Mouse (Mus musculus) frontal cortex, adult (tissue): ENCODE measurements at regions not wholly inside any gene's neighbourhood (a gene's known extent, or its start where the extent isn't known, plus 50 kb on each side); places are given as distances from the start of the nearest gene placed in this dataset.
"Not testable (repeated sequence)": the region's sequence is repeated elsewhere in the genome, so short reads cannot be mapped to it uniquely, and the experiment has no call there.

Experiments
- ATAC-seq: cut with Nextera tagmentation; 2 replicates; pipeline ENCODE4 v1.9.2; 2017; ENCODE audit warnings: mild to moderate bottlenecking, moderate library complexity, mixed read lengths; ENCODE audit not compliant: low TSS enrichment

DNA sequence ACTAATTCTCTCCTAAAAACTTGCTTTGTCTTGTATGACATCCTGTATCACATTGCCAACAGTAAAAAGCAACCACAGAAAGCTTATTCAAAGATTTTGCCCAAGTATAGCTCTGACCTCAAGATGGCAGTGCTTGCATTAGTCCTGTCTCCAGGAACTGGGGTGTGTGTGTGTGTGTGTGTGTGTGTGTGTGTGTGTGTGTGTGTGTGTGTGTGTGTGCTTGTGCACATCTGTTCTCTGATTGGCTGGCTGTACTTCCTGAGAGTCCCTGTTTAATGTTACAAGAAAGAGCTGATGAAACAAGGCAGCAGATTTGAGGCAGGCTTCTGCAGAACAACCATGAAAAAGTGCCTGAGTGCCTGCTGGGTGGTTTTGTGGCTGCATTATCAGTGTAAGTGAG is 639.2 kb upstream of the Olfr1507 start:
- ATAC-seq = not testable (repeated sequence)

DNA sequence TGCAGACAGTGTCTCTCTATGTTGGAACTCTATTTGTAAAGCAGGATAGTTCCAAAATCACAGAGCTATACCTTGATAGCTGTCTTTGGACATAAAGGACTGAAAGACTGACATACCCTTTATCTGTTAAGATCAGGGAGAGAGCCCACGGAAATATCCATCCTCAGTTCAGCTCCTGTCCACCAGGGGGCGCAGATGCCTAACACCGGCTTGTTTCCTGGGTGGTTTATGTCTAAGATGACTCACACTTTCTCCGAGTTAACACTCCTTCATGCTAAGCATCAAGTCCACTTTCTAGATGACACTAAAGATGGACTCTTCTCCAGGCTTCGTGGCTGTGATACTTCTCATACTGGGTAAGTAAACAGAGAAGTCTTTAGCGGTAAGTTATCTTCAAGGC is 636.8 kb upstream of the Olfr1507 start:
- ATAC-seq = peak; percentile 85

DNA sequence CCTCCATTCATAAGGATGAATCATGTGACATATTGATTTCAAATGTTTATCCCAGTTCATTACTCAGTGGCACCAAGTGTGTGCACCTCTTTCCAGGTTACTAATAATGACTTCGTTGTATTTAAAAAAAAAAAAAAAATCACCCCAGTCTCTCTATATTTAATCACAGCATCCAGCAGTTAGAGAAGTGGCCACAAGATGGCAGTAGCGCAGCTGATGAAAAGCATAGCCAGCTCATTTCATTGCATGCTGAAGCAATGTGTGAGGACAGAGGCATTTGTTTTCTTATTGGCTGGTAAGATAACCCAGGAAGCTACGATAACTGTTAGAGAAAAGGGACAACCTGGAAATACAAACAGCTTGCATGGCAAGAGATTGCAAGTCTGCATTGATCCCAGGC is 626.2 kb upstream of the Olfr1507 start:
- peak; percentile 85 for ATAC-seq

DNA sequence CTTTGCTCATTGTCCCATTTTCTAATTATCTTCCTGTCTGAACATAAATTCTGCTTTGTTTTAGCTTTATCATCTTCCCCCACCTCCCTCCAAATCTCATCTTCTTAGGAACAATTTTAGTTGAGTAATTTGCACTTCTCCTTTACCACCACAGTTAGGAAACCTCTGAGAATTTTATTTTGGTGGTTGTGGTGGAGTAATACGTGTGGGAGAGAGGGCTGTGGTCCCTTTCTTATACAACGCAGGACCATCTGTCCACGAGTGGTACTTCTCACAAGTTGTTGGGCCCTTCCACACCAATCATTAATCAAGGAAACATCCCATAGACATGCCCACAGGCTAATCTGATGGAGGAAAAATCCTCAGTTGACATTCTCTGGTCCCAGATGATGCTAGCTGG is 614.2 kb upstream of the Olfr1507 start:
- not testable (repeated sequence) for ATAC-seq

DNA sequence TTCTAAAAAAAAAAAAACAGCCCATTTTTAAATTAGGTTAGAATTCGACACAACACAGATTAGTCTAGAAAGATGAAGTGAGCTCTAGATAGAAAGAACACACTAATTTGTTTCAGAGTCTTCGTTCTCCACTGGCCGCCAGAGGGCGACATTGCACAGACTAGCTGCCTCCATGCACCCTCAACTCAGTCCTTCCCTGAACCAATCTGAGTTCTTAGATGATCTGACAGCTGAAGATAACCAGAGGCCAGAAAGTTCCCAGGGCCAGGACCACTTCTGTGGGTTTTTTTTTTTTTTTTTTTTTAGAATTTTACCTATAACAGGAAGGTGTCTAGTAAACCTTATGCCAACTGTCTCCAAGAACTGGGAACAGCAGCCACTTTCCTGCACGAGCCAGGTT is 605.8 kb upstream of the Olfr1507 start:
- ATAC-seq = peak; percentile 78; the same call in 1 of the 2 replicates

DNA sequence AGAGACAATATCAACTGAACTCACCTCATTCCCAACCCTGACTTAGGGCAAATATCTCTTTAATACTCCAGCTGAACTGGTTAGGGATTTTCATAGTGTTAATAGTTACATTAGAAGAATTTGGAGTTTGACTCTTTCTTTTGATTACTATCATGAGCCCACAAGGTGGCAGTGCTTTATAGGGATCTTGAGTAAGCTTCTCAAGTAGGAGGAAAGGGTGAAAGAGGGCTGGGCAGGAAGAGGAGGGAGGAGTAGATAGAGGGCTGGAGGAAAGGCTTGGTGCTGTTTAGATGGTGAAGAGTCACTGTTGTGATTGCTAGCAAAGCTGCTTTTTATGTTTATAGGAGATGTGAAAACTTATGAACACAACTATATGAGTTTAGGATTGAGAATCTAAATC is 595.4 kb upstream of the Olfr1507 start:
- ATAC-seq = not testable (repeated sequence)

DNA sequence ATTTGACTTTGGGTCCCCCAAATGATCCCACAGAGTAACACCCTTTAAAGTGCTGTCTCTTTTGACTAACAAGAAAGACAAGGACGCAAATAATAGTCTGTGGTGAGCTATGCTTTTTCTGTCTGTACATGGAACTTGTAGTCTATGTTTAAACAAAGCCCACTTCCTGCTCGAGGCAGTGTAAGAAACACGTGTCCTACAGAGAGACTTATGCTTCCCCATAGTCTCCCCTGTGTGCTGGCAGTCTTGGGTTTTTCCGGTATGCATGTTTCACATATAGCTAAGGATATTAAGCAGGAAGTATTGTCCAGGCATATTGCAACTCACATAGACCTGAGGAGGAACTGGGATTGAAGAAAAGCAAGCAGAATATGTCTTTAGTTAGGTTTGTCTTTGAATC is 586.3 kb upstream of the Olfr1507 start:
- not testable (repeated sequence) for ATAC-seq

DNA sequence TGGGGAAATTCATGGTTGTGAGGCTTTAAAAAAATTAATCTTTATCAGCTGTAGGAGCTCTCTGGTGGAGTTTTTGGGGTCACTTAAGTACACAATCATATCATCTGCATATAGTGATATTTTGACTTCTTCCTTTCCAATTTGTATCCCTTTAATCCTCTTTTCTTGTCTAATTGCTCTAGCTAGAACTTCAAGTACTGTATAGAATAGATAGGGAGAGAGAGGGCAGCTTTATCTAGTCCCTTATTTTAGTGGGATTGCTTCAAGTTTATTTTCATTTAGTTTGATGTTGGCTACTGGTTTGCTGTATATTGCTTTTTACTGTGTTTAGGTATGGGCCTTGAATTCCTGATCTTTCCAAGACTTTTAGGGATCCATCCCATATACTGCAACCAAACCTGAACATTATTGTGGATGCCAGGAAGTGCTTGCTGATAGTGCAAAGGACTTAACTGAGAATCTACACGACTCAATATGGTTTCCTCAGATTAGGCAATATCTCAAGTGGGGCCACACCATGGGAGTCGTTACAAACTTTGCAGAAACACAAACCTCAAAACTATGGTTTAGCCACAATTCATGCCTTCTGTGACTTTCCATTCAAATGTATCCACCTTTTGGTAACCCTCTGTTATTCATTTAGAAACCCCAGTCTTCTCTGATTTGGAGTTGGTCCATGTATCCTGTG is 585.6 kb upstream of the Olfr1507 start:
- not testable (repeated sequence) for ATAC-seq

DNA sequence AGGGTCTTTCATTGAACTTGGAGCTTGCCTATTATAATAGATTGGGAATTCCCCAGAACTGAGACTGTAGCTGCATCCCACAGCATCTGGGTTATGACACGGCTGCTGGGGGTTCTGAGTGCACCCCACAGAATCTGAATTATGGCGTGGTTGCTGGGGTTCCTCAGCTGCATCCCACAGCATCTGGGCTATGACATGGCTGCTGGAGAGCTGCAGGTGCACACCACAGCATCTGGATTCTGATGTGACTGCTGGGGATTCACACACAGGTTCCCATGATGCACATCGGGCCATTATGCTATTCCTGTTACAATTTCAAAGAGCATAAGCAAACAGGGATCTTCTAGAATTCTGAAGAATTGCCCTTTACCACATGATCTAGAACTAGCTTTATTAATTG is 585.0 kb upstream of the Olfr1507 start:
- ATAC-seq = not testable (repeated sequence)

DNA sequence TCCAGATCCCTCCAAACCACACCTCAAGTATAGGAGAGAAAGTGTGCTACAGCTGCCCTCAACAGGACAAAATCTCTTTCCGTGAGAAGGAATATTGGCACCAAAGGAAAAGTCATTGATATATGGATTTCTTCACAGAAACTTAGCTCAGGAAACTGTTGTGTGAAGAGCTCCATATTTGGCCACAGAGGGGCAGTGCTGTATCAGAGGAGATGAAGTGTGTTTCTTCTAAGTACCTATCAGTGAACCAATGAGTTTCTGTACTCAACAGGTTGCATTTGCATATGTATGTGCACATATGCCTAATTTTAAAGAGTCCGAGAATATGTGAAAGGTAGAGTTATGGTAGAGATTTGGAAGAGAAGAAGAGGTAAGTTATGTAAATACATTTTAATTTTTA is 580.4 kb upstream of the Olfr1507 start:
- peak; percentile 65; the same call in 1 of the 2 replicates for ATAC-seq

DNA sequence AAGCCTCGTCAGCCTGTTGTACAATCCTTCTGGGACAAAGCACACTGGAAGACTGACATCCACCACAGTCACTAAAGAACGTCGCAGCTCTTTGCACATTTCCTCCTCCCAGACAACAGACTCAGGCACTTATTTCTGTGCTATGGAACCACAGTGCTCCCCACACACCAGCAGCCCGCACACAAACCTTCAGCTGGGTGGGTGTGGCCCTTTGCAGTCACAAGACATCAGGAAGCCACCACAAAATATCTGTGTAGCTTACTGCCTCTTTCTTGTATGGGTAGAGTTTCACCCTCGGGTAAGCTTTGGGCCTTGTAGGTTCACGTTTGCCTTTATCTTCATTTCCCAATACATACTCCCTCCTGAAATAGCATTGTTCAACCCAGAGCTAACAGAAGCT is 577.6 kb upstream of the Olfr1507 start:
- ATAC-seq = not testable (repeated sequence)

DNA sequence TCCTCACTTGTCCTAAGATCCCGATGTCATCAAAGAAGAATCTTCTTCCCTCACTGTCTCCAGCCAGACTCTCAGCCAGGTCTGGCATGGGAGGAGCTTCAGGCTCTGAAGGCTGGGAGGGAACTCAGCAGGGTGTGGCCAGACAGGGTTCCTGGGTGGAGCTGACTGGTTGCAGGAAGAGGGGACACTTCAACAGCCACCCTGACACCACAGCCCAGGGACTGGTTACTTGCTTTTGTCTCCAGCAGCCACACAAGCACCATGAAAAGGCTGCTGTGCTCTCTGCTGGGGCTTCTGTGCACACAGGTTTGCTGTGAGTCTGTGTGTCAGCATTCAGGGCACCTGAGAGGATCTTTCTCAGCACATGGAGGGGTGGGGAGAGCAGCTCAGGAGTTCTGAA is 577.0 kb upstream of the Olfr1507 start:
- ATAC-seq = not testable (repeated sequence)

DNA sequence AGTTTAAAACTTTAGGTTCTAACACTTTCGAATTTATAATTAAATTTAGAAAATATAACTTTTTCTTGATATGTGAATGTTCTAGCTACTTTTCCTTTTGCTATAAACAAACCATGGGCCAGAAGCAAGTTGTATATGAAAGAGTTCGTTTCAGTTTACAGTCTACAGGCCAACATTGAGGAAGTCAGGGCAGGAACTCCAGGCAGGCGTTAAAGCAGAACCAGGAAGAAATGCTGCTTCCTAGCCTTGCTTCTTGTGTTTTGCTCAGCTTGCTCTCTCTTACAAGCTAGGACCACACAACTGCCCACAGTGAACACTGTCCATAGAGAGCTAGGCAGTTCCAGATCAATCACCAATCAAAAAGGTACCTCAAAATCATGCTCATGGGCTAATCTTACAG is 558.9 kb upstream of the Olfr1507 start:
- not testable (repeated sequence) for ATAC-seq

DNA sequence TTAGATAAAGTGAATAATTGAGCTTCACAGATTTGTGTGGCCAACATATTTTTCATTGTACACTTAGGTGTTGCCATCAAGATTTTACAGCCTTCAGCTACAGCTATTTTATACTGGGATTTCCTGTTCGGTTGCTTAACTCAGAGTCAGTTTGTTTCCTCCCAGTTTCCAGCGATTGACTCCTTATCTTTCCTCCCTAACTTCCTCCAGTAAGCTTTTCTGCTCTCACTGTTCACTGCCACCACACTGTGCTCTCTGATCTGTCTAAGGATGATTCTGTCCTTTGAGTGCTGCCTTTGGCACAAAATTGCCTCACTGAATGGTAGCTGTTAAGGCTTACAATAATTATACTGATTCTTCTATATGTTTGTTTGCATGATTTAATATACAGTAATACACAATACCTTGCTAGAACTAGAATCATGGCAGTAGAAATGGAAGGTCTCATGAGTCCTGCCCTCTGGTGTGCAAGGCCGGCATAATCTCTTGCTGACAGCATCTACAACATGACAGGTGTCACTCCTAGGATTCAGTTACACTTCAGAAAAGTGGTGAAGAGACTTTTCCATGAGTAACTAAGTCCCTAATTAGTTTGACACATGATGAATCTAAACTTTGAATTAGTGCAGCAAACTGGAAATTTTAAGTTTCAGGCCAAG is 558.0 kb upstream of the Olfr1507 start:
- not testable (repeated sequence) for ATAC-seq

DNA sequence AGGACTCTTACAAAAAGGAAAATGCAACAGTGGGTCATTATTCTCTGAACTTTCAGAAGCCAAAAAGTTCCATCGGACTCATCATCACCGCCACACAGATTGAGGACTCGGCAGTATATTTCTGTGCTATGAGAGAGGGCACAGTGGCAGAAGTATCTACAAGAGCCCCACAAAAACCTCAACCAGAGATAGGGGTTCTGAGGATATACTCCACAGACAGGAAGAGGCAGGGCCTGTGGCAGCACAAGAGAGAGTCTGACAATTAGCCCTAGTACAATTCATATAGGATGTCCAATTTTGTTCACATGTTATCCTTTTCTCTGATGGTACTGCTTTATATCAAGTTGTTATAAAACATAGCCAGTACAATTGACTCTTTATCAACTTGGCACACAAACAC is 552.1 kb upstream of the Olfr1507 start:
- ATAC-seq = not testable (repeated sequence)

DNA sequence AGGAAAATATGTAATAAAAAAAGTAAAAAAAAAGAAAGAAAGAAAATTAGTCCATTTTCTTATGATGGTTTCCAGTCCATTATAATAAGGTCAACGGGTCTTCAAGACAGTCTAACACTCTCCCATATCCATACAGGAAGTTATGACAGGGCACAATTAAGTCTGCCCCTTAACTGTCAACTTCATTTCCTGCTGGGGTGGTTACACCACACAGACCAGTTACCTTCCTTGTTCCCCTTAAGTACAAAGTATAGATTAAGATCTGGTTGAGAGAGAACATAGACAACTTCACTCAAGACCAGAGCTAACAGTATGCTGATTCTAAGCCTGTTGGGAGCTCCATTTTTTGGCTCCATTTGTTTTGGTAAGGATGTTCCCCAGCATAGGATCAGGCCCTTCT is 551.4 kb upstream of the Olfr1507 start:
- not testable (repeated sequence) for ATAC-seq

DNA sequence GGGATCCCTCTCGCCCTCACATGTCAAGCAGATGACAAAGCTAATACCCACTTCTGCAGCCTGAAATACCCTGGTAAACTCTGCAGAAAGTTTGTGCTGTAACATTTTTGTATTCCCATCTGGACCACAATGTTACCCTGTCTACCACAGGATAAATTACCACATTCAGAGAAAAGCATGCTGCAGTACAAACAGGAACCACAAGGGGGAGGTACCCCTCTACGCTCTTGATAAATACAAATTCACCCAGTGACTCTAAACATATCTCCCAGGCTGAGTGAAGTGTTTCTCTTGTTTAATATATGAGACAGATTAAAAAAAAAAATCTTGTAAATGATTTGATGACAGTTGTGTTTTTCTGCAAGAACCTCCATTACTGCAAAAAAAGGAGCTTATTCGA is 549.8 kb upstream of the Olfr1507 start:
- peak; percentile 62; the same call in 1 of the 2 replicates for ATAC-seq

DNA sequence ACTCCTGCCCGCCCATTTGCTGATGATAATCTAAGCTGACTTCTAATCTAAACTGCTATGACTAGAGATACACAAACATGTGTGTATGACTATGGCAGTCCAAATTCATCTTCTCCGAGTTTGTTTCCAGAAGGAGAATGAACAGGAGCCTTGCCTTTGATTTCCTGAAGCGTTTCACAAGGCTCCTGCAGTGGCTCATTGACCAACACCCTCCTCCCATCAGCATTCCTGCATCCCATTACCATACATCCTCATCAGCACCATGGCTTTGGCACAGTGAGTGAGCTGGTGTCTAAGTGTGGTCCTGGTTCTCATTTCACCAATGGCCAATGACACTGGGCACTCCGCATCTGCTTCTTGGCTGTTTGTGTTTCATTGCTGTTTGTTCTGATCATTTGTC is 548.6 kb upstream of the Olfr1507 start:
- ATAC-seq = not testable (repeated sequence)

DNA sequence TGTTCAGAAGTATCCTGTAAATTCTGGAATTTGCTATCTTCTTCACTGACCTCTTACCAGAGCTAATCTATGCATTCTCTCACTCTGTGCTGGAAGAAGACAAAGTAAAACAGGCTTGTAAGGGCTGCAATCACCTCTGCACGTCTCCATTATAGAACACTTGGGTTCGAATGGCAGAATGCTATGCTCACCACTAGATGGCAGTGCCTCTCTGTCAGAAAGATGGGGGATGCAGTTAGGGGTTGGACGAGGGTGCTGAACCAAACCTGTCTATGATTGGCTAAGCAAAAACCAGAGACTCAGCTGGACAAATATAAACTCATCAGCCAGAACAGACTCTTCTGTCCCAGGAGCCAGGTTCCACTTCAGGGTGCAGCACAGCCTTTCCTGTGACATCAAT is 546.5 kb upstream of the Olfr1507 start:
- peak; percentile 81 for ATAC-seq

DNA sequence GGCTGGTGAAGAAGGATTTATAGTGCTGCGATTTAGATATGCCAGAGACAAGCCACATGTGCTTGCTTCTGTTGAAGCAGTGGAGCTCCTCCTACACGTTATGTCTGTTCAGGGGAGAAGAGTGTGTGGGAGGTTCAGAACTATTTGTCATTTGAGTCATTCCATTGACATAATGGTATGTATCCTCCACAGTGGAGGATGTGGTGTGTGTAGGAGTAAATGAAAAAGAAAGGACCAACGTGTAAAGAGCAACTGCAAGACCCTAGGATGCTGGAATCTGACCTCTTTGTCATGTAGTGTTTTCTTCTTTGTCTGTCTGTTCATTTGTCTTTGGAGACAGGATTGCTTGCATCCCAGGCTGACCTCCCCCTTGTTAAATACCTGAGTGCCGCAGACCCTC is 543.9 kb upstream of the Olfr1507 start:
- ATAC-seq = peak; percentile 99

DNA sequence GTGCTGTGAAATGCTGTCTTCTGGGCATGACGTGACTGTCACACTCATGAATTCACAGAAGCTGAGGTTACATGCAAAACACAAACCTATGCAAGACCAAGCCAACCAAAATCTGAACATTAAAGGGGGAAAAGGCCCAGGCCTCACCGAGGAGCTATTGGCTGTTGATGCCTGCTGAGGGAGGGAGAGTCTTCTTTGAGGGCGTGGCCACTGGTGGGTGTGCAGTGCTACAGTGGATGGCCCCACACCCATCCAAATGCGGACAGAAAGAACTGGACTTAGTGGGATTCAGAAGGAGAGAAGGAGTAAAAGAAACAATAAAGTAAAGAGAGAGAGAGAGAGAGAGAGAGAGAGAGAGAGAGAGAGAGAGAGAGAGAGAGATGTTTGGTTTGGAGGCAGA is 539.4 kb upstream of the Olfr1507 start:
- ATAC-seq = not testable (repeated sequence)

DNA sequence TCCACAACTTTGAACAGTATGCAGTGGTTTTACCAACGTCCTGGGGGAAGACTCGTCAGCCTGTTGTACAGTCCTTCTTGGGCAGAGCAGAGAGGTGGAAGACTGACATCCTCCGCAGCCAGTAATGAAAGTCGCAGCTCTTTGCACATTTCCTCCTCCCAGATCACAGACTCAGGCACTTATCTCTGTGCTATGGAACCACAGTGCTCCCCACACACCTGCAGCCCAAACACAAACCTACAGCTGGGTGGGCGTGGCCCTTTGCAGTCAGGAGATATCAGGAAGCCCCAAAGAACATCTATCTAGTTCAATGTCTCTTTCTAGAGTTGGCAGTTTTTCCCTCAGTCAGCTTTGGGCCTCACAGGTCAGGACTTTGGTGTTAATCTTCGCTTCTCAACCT is 537.7 kb upstream of the Olfr1507 start:
- not testable (repeated sequence) for ATAC-seq

DNA sequence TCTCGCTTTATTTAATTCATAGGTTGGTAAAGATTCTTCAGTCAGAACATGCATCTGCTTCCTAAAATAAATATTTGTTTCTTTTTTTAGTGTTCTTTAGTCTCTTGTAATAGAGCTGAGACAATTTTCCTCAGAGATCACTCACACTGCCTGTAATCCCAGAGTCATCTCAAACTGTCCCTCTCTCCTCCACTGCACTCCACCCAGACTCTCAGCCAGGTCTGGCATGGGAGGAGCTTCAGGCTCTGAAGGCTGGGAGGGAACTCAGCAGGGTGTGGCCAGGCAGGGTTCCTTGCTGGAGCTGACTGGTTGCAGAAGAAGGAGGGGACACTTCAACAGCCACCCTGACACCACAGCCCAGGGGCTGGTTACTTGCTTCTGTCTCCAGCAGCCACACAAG is 536.9 kb upstream of the Olfr1507 start:
- ATAC-seq = not testable (repeated sequence)
